Mouse (Mus musculus) cerebellum, adult 2 months (tissue): ENCODE measurements around the gene Atp12a. TPM values are rescaled to one million over a fixed set of nuclear protein-coding genes. Genes with fewer than 3 reads are reported as not detected.
A peak's percentile ranks its signal among the peaks of the same experiment; 100 is the strongest.

ENCODE experiments used
- DNase-seq, 2 experiments: peaks; one replicate each; pipeline ENCODE4 v3.0.0; 2021
- H3K27ac ChIP-seq: fragments of 200-500 bp; 2 replicates; pipeline ENCODE4 v1.5.1; 2012; ENCODE audit warnings: low read length, control low read depth, inconsistent platforms; ENCODE audit not compliant: insufficient read depth
- H3K27me3 ChIP-seq: fragments of 200-500 bp; 2 replicates; pipeline ENCODE4 v1.6.1; 2012; ENCODE audit warnings: inconsistent platforms, mild to moderate bottlenecking, low read length, moderate library complexity; ENCODE audit not compliant: control insufficient read depth, insufficient read depth
- H3K4me1 ChIP-seq: fragments of 200-500 bp; 2 replicates; pipeline ENCODE4 v1.6.1; 2011; ENCODE audit warnings: low read length; ENCODE audit not compliant: control insufficient read depth, insufficient read depth
- H3K4me3 ChIP-seq: fragments of 200-500 bp; replicated peaks from 2 replicates; pipeline ENCODE3; 2011; ENCODE audit warnings: mild to moderate bottlenecking, low read depth, low read length, control low read depth; ENCODE audit not compliant: insufficient read depth
- CTCF ChIP-seq: fragments of 200-500 bp; IDR thresholded peaks from 2 replicates; pipeline ENCODE4 v1.5.1; 2011; ENCODE audit warnings: low read depth, mild to moderate bottlenecking, control low read depth, low read length, moderate library complexity, borderline replicate concordance; ENCODE audit not compliant: insufficient read depth
- POLR2A ChIP-seq: fragments of 200-500 bp; IDR thresholded peaks from 2 replicates; pipeline ENCODE4 v1.6.1; 2011; ENCODE audit warnings: low read length, control low read depth, borderline replicate concordance; ENCODE audit not compliant: insufficient read depth
- WGBS: fragments of 180-500 bp; shearing (Covaris S2); methylation state at CpG from one replicate; pipeline ENCODE4 v1.1.7; 2018; 5-methylcytosine and 5-hydroxymethylcytosine counted together
- polyA plus RNA-seq: library from polyadenylated mRNA; depleted of rRNA; stranded (reverse); fragments of >200 nt; gene quantifications from 2 replicates; pipeline ENCODE4 v1.2.3, GENCODE M21; 2012

The Atp12a gene
- polyA plus RNA-seq, 1 experiment, result not detected

DNA sequence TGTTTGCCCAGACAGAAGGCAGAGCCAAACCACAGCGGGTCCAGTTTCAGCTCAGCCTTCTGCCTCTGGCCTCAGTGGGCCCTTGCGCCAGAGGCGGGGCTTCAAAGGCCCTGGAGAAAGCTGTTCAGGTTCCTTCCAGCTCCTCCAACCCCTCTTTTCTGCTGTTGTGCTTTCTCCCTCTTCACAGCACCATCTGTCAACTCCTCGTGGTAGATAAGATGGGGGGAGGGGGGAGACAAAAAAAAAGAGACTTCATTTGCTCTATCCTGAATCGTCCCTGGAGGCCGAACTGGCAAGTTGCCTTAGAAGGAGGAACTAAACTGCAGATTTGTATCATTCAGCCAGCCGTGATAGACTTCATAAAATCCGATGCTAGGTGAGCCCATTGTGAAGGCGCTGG lies 27.8 kb upstream of the Atp12a start:
- no peak for DNase-seq
- no peak overlapping the region for H3K4me3 ChIP-seq
- H3K27me3 ChIP-seq, result no peaks in the 10 kb centered on the region
- 35% methylated on average over 9 of the region's 9 CpGs for WGBS
- TF ChIP-seq CTCF, result no peak
- no peak for TF ChIP-seq POLR2A
- H3K4me1 ChIP-seq, result no peaks in the 10 kb centered on the region
- no peak overlapping the region for H3K27ac ChIP-seq

DNA sequence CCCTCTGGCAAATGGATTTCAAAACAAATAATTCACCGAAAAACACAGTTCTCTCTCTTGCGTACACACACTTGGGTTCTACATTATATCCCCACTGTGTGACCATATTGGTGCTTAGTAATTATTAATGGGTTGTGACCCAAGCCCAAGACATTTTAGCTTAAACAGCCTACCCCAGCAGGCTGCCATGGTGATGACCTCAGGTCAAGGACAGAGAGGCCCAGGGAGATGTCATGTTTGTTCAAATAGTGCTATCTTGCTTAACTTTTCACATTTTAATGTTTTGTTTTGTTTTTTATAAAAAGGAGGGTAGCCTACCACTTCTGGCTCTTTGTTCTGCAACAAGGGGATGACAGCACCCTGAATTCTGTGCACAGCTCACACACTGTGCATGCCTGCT lies 27.2 kb upstream of the Atp12a start:
- Histone ChIP-seq H3K27me3 (no peaks in the 10 kb centered on the region), H3K4me1 (no peaks in the 10 kb centered on the region), H3K27ac (no peak overlapping the region), H3K4me3 (no peak overlapping the region)
- no peak for TF ChIP-seq CTCF
- TF ChIP-seq POLR2A, result no peak
- no peak for DNase-seq
- WGBS, result 95% methylated on average over 2 of the region's 2 CpGs

DNA sequence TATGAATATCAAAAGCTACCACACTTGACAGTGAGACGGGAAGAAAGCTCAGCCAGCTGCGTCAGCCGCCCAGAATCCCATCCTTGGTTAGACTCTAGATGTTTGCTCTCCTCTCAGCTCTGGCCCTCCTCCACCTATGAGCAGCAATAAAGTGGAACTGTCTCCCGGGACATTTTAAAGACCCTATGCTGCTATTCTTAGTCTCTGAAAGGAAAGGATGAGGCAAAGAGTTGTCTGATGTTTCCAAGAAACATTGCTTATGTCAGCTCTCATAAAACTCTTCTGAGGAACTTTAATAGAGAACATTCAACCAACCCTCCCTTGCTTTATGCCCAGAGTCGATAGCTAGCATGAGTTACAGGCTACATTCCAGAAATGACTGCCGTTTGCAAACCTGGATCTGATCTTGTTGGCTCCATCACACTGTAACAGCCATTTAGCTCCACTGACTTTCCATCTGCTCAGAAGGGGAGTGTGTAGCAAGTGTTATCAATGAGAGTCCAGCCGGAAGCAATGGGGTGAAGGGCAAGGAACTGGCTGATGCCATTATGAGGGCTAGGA lies 25.9 kb upstream of the Atp12a start:
- DNase-seq, result no peak
- Histone ChIP-seq H3K27me3 (no peaks in the 10 kb centered on the region), H3K4me3 (no peak overlapping the region), H3K4me1 (no peaks in the 10 kb centered on the region), H3K27ac (no peak overlapping the region)
- TF ChIP-seq POLR2A (no peak), CTCF (no peak)
- WGBS, result 50% methylated on average over 7 of the region's 7 CpGs

DNA sequence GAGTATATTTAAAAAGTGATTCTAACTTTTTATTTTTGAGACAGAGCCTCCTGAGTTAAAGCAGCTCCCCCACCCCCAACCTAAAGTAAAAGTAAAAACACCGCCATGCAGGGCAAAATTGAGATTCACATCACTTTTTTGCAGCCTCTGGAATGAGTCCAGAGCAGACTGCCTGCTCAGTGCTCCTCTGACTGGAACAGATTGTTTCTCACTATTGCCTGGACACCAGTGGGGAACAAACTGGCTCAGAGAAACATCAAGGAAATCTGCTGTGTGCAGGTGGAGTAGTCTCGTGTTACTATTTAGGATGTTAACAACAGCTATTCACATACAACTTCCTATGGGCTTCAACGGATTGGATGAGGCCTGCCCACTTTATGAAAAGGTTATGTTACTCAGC lies 16.2 kb upstream of the Atp12a start:
- Histone ChIP-seq H3K27me3 (no peaks in the 10 kb centered on the region), H3K4me3 (no peak overlapping the region), H3K4me1 (peaks cover 9% of the 10 kb centered on the region), H3K27ac (no peak overlapping the region)
- DNase-seq, result peak; percentile 48 to 78
- TF ChIP-seq CTCF, result no peak
- WGBS, result 5% methylated on average over 3 of the region's 3 CpGs

DNA sequence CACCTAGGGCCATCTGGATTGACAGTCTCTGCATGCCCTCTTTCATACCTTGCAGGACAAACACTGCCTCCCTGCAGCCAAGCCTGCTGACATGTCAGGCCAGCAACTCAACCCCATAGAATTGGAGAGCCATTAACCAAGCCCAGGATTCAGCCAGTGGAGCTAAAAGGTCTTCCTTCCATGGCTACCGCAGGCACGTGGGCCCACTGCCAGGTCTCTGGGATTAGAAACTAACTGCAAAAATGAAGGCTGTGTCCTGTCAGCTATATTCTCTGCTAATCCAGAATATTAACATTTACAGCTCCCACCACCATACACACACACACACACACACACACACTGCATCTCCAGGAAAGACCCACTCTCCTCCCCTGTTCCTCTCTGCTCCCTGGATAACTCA lies 15.3 kb upstream of the Atp12a start:
- TF ChIP-seq POLR2A (no peak), CTCF (no peak)
- no peaks in the 10 kb centered on the region for H3K27me3 ChIP-seq
- no peak overlapping the region for H3K27ac ChIP-seq
- WGBS, result 25% methylated on average over 2 of the region's 2 CpGs
- no peak overlapping the region for H3K4me3 ChIP-seq
- peak; percentile 45 to 48 for DNase-seq
- H3K4me1 ChIP-seq, result peaks cover 9% of the 10 kb centered on the region

DNA sequence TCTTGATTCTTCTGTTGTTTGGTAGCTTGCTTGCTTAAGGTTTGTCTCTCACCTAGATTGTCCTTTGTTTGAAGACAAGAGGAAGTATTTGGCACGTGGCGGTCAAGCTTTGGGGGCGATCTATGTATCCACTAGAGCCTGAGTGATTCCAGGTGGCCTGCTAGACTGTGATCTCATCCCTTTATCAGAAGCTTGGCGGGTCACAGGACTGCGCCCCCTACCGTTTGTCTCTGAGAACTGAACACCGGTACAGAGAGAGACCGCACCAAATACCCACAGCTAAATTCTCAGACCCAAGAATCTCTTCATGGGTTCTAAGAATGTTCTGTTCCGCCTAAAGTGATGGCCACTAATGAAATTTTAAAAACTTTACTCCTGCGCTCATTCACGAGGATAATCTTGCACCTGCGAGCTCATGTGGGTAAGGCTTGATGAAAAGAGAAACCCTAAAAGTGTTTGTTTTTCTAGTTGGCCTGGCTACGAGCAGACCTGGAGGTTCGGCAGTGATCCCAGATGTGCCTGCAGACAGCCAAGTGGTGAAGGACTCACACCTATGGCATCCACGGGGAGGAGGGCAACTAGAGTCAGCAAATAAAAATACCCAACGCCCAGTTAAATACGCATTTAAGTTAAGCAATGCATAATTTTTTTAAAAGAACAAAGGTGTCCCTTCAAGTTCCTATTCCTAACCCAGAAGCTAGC lies 12.8 kb upstream of the Atp12a start:
- Histone ChIP-seq H3K4me1 (peaks cover 9% of the 10 kb centered on the region), H3K4me3 (no peak overlapping the region), H3K27ac (no peak overlapping the region), H3K27me3 (no peaks in the 10 kb centered on the region)
- WGBS, result 64% methylated on average over 17 of the region's 17 CpGs
- peak; percentile 46; the same call in 1 of the 2 replicates for TF ChIP-seq CTCF
- no peak for TF ChIP-seq POLR2A
- DNase-seq, result peak in 1 of 2 experiments; percentile 23

DNA sequence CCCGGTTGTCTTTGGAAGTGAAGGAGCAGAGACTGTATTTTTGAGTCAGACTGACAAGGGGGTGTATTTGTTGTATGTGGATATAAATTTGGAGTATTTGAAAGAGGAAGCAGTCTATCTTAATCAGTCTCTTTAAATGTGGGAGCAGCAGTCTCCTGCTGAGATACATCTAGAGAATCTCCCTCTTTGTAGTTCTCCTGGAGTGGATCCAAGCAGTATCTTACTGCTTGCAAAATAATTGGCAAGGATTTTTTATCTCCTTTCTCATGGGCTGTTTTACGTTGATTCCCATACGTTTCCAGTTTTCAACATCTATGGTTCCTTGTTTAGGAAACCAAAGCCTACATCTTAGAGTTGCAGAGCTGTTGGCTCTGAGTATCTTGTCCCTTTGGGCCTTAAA lies 10.1 kb upstream of the Atp12a start:
- Histone ChIP-seq H3K4me1 (no peaks in the 10 kb centered on the region; the same call in 1 of the 2 replicates), H3K4me3 (no peak overlapping the region), H3K27me3 (no peaks in the 10 kb centered on the region), H3K27ac (no peak overlapping the region)
- DNase-seq, result no peak
- TF ChIP-seq POLR2A, result no peak
- TF ChIP-seq CTCF, result no peak
- WGBS, result 61% methylated on average over 3 of the region's 3 CpGs

DNA sequence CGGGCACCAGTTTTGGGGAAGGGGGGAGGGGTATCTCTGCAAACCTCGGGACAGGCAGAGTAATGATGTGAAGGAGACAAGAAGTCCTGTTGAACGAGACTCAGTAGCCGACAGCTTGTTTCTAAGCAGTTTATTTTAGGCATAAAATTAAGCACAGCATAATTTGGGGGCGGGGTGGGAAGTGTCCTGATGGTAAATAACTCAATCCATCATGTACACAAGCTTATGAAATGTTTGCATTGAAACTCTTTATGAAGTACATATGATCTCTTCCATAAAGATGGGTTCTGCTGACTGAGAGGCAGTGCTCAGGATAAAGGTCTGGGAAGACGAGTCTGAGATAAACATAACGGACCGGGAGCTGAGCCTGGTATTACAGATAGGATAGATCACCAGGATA lies 9.5 kb upstream of the Atp12a start:
- TF ChIP-seq CTCF (no peak), POLR2A (no peak)
- no peak for DNase-seq
- no peaks in the 10 kb centered on the region for H3K4me1 ChIP-seq
- H3K27me3 ChIP-seq, result no peaks in the 10 kb centered on the region
- 83% methylated on average over 8 of the region's 8 CpGs for WGBS
- H3K27ac ChIP-seq, result no peak overlapping the region
- H3K4me3 ChIP-seq, result no peak overlapping the region
